Mouse (Mus musculus): ENCODE results near the gene Gm12216. TPM values are rescaled to one million over a fixed set of nuclear protein-coding genes. Genes with fewer than 3 reads are reported as not detected.
"Not testable (repeated sequence)": the region's sequence is repeated elsewhere in the genome, so short reads cannot be mapped to it uniquely, and the experiment has no call there.

Gene Gm12216
- polyA plus RNA-seq, 2 experiments, result 0.43 to 0.74 TPM

DNA sequence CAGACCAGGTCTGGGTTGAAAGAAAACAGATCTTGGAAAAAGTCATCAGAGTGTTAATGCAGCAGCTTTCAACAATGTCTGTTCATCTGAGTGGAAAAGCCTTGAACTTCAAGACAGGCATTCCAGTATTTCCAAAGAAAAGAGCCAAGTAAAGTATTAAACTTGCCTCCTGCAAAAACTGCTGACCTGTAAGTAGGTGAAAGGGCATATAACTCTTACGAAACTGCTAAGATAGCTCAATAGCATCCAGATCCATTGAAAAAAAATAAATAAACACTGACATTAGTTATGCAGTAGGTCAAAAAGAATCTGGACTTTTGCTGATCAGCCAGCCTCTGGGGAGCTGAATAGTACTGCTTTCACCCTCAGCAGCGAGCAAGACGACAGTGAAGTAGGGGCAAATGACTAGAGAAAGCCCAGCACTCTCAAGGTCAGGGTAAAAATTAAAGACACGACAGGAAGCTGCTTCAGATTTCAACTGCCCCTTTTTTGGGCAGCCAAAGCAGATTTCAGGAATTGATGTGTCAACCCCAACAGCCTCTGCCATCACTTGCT lies 30.1 kb upstream of the Gm12216 start:
- ATAC-seq (ENCODE audit: low FRiP score, low read depth), result no peak
- Histone ChIP-seq H3K36me3 (ENCODE audit: control insufficient read depth, insufficient read depth, low read length) (no peaks in the 10 kb centered on the region), H3K27ac (replicated peaks; ENCODE audit: low read depth, low read length) (no peak overlapping the region), H3K9ac (ENCODE audit: low read depth, low read length, severe bottlenecking) (no peak overlapping the region), H3K4me3 (replicated peaks; ENCODE audit: low read length) (no peak overlapping the region), H3K27me3 (ENCODE audit: control insufficient read depth, insufficient read depth, low read length) (no peaks in the 10 kb centered on the region), H3K4me1 (ENCODE audit: control insufficient read depth, insufficient read depth, low read length) (peaks cover 9% of the 10 kb centered on the region; the same call in 1 of the 2 replicates), H3K9me3 (ENCODE audit: control insufficient read depth, low read length) (no peaks in the 10 kb centered on the region), H3K4me2 (replicated peaks; ENCODE audit: low read depth, low read length, severe bottlenecking) (no peak overlapping the region)
- WGBS, result 52% methylated on average over 4 of the region's 4 CpGs
- no peak for TF ChIP-seq POLR2A (IDR thresholded peaks at IDR 0.05; ENCODE audit: borderline replicate concordance, extremely low read depth, insufficient read depth, insufficient read length)
- DNase-seq (ENCODE audit: low spot score), result no peak

DNA sequence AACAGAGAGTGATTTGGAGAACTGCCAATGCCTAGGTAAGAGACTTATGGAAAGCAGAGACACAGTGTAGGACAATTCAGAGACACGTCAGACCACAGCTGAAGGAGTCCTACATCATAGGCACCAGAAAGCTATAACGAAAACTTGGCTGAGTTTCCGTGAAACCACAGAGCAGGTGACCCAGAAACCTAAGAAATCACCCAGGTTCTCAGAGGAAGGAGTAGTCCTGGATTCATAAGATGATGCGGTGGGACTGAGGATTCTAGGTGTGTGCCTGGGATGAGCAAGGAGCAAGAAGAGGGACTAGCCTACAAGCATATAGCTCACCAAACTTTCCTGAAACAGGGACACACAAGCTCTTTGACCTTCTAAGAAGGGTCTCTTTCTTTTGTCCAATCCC lies 29.2 kb upstream of the Gm12216 start:
- no peak for TF ChIP-seq POLR2A (IDR thresholded peaks at IDR 0.05; ENCODE audit: borderline replicate concordance, extremely low read depth, insufficient read depth, insufficient read length)
- DNase-seq (ENCODE audit: low spot score) (no peak), ATAC-seq (ENCODE audit: low FRiP score, low read depth) (no peak)
- Histone ChIP-seq H3K4me1 (ENCODE audit: control insufficient read depth, insufficient read depth, low read length) (peaks cover 9% of the 10 kb centered on the region; the same call in 1 of the 2 replicates), H3K27me3 (ENCODE audit: control insufficient read depth, insufficient read depth, low read length) (no peaks in the 10 kb centered on the region), H3K9ac (ENCODE audit: low read depth, low read length, severe bottlenecking) (no peak overlapping the region), H3K36me3 (ENCODE audit: control insufficient read depth, insufficient read depth, low read length) (no peaks in the 10 kb centered on the region), H3K4me2 (replicated peaks; ENCODE audit: low read depth, low read length, severe bottlenecking) (no peak overlapping the region), H3K9me3 (ENCODE audit: control insufficient read depth, low read length) (no peaks in the 10 kb centered on the region), H3K27ac (replicated peaks; ENCODE audit: low read depth, low read length) (no peak overlapping the region), H3K4me3 (replicated peaks; ENCODE audit: low read length) (no peak overlapping the region)
- WGBS, result 78% methylated on average over 4 of the region's 4 CpGs

DNA sequence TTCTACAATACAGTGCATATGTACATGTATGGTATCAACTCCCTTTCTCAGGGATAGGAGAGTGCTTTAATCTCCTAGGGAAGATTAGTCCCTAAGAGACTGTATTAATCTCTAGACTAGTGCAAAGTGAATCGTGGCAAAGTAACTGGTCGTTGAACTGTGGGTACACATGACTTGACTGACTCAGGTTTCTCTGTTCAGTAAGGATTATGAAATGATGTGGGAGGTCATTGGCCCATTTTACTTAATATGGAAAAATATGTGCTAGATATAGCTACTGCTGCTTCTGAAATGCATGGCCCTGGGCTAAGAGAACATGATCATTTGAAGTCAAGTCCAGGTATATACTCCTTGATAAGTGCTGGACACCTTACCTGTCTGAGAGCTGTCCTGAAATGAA lies 24.2 kb upstream of the Gm12216 start:
- 95% methylated on average over 2 of the region's 2 CpGs for WGBS
- no peak overlapping the region for H3K4me3 ChIP-seq (replicated peaks; ENCODE audit: low read length)
- no peak overlapping the region for H3K4me2 ChIP-seq (replicated peaks; ENCODE audit: low read depth, low read length, severe bottlenecking)
- DNase-seq (ENCODE audit: low spot score), result no peak
- H3K4me1 ChIP-seq (ENCODE audit: control insufficient read depth, insufficient read depth, low read length), result no peaks in the 10 kb centered on the region
- no peaks in the 10 kb centered on the region for H3K27me3 ChIP-seq (ENCODE audit: control insufficient read depth, insufficient read depth, low read length)
- TF ChIP-seq POLR2A (IDR thresholded peaks at IDR 0.05; ENCODE audit: borderline replicate concordance, extremely low read depth, insufficient read depth, insufficient read length), result no peak
- no peak overlapping the region for H3K27ac ChIP-seq (replicated peaks; ENCODE audit: low read depth, low read length)
- H3K36me3 ChIP-seq (ENCODE audit: control insufficient read depth, insufficient read depth, low read length), result no peaks in the 10 kb centered on the region
- ATAC-seq (ENCODE audit: low FRiP score, low read depth), result no peak
- H3K9me3 ChIP-seq (ENCODE audit: control insufficient read depth, low read length), result no peaks in the 10 kb centered on the region
- no peak overlapping the region for H3K9ac ChIP-seq (ENCODE audit: low read depth, low read length, severe bottlenecking)

- ATAC-seq (ENCODE audit: low FRiP score, low read depth), result not testable (repeated sequence)
- 81% methylated on average over 5 of the region's 5 CpGs for WGBS
These were observed 19.0 kb upstream of the Gm12216 start for GRCm38 (mm10) chr11:53878096-53878495.

GRCm38 (mm10) chr11:53876488-53876887 lies 17.4 kb upstream of the Gm12216 start:
- Histone ChIP-seq H3K9me3 (ENCODE audit: control insufficient read depth, low read length) (no peaks in the 10 kb centered on the region), H3K4me3 (replicated peaks; ENCODE audit: low read length) (no peak overlapping the region), H3K9ac (ENCODE audit: low read depth, low read length, severe bottlenecking) (no peak overlapping the region), H3K4me2 (replicated peaks; ENCODE audit: low read depth, low read length, severe bottlenecking) (no peak overlapping the region), H3K27me3 (ENCODE audit: control insufficient read depth, insufficient read depth, low read length) (no peaks in the 10 kb centered on the region), H3K4me1 (ENCODE audit: control insufficient read depth, insufficient read depth, low read length) (no peaks in the 10 kb centered on the region), H3K36me3 (ENCODE audit: control insufficient read depth, insufficient read depth, low read length) (no peaks in the 10 kb centered on the region), H3K27ac (replicated peaks; ENCODE audit: low read depth, low read length) (no peak overlapping the region)
- WGBS, result 87% methylated on average over 4 of the region's 4 CpGs
- ATAC-seq (ENCODE audit: low FRiP score, low read depth) (no peak), DNase-seq (ENCODE audit: low spot score) (no peak)
- no peak for TF ChIP-seq POLR2A (IDR thresholded peaks at IDR 0.05; ENCODE audit: borderline replicate concordance, extremely low read depth, insufficient read depth, insufficient read length)

More at GRCm38 (mm10) chr11:53878096-53878495, 19.0 kb upstream of the Gm12216 start:
- not testable (repeated sequence) for H3K9me3 ChIP-seq (ENCODE audit: control insufficient read depth, low read length); H3K27me3 ChIP-seq (ENCODE audit: control insufficient read depth, insufficient read depth, low read length); DNase-seq (ENCODE audit: low spot score); H3K4me2 ChIP-seq (replicated peaks; ENCODE audit: low read depth, low read length, severe bottlenecking); H3K9ac ChIP-seq (ENCODE audit: low read depth, low read length, severe bottlenecking); H3K4me1 ChIP-seq (ENCODE audit: control insufficient read depth, insufficient read depth, low read length); H3K27ac ChIP-seq (replicated peaks; ENCODE audit: low read depth, low read length); H3K4me3 ChIP-seq (replicated peaks; ENCODE audit: low read length); H3K36me3 ChIP-seq (ENCODE audit: control insufficient read depth, insufficient read depth, low read length)

DNA sequence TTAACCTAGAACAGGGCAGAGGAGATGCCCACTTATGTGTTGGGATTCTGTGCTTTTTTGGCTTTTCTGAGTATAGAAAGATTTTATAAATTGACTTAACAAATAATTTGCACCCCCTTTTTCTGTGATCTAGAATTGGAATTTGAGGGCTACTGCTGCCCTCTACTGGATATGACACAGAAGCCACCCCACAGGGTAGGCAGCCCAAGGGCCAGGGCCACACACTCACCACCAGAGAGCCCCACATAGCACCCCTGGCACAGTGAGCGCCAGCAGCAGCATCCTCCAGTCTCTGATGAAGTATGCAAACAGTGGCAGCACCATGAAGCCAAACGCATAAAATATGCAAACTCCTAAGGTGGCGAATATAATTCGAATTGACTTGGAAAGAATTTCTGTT lies 15.7 kb upstream of the Gm12216 start:
- TF ChIP-seq POLR2A (IDR thresholded peaks at IDR 0.05; ENCODE audit: borderline replicate concordance, extremely low read depth, insufficient read depth, insufficient read length), result no peak

GRCm38 (mm10) chr11:53873909-53874704 lies 15.1 kb upstream of the Gm12216 start:
- H3K27me3 ChIP-seq (ENCODE audit: control insufficient read depth, insufficient read depth, low read length); H3K9me3 ChIP-seq (ENCODE audit: control insufficient read depth, low read length); ATAC-seq (ENCODE audit: low FRiP score, low read depth); H3K4me3 ChIP-seq (replicated peaks; ENCODE audit: low read length); H3K4me2 ChIP-seq (replicated peaks; ENCODE audit: low read depth, low read length, severe bottlenecking); DNase-seq (ENCODE audit: low spot score); H3K36me3 ChIP-seq (ENCODE audit: control insufficient read depth, insufficient read depth, low read length); H3K27ac ChIP-seq (replicated peaks; ENCODE audit: low read depth, low read length); H3K4me1 ChIP-seq (ENCODE audit: control insufficient read depth, insufficient read depth, low read length); H3K9ac ChIP-seq (ENCODE audit: low read depth, low read length, severe bottlenecking): not testable (repeated sequence)
- WGBS, result 74% methylated on average over 5 of the region's 5 CpGs

More for the DNA sequence above, 15.7 kb upstream of the Gm12216 start:
- no peak overlapping the region for H3K9ac ChIP-seq (ENCODE audit: low read depth, low read length, severe bottlenecking)
- H3K36me3 ChIP-seq (ENCODE audit: control insufficient read depth, insufficient read depth, low read length), result 0 out of 2 replicates have a peak, but pooled peaks cover 3% of the 10 kb centered on the region
- no peaks in the 10 kb centered on the region for H3K27me3 ChIP-seq (ENCODE audit: control insufficient read depth, insufficient read depth, low read length)
- H3K27ac ChIP-seq (replicated peaks; ENCODE audit: low read depth, low read length), result no peak overlapping the region
- DNase-seq (ENCODE audit: low spot score), result no peak
- WGBS, result 71% methylated on average over 4 of the region's 4 CpGs
- no peaks in the 10 kb centered on the region for H3K4me1 ChIP-seq (ENCODE audit: control insufficient read depth, insufficient read depth, low read length)
- no peak overlapping the region for H3K4me2 ChIP-seq (replicated peaks; ENCODE audit: low read depth, low read length, severe bottlenecking)
- H3K9me3 ChIP-seq (ENCODE audit: control insufficient read depth, low read length), result no peaks in the 10 kb centered on the region
- no peak overlapping the region for H3K4me3 ChIP-seq (replicated peaks; ENCODE audit: low read length)
- no peak for ATAC-seq (ENCODE audit: low FRiP score, low read depth)

All from limb, embryonic 14.5 days (tissue).